Mouse (Mus musculus) G1E-ER4 (cell line): Measurements from ENCODE around the gene Ppfia1. TPM values are rescaled to one million over a fixed set of nuclear protein-coding genes. Genes with fewer than 3 reads are reported as not detected.

ENCODE experiments used
- GATA1 ChIP-seq: IDR thresholded peaks from one replicate; pipeline ENCODE4 v1.8.0; 2012; ENCODE audit warnings: low read length, inconsistent platforms
- polyA plus RNA-seq: library from polyadenylated mRNA; stranded (reverse); fragments of >175 nt; gene quantifications from 2 replicates; pipeline ENCODE4 v1.2.3, GENCODE M21; 2012

Gene Ppfia1
- polyA plus RNA-seq, 1 experiment, result 94.0 TPM

- TF ChIP-seq GATA1, result no peak
Measured at GRCm38 (mm10) chr7:144427460-144427859, 126.1 kb downstream of the Ppfia1 start.

Other genes starting within 250 kb of the Ppfia1 start
- gene Cttn, start 82.7 kb downstream of the Ppfia1 start, polyA plus RNA-seq, result 310 and 385 TPM in 2 replicates
- 6.0 and 6.4 TPM in 2 replicates for gene Fadd, start 28.7 kb upstream of the Ppfia1 start, polyA plus RNA-seq
- gene Ano1, start 198.2 kb upstream of the Ppfia1 start, polyA plus RNA-seq, result 0.79 and 1.7 TPM in 2 replicates